ENCODE assay signal across 14 mouse cellular contexts in the genomic region with DNA sequence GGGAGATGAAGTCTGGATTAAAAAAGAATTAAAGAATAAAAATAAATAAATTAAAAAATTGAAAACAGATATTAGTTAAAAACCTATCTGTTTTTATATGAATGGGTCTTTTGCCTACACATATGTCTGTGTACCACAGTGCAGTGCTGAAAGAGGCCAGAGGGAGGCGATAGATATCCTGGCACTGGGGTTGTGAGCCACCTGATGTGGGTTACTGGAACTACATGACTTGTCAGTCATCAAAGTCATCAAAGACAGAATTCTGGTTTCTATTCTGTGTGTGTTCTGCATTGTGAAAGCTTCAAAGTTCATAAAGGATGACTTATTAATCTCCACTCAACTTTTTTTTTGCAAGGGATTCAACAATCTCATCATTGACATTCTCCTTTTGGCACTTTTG. TPM values are rescaled to one million over a fixed set of nuclear protein-coding genes. Genes with fewer than 3 reads are reported as not detected.
DNase-seq lines count a peak whose midpoint lies in the region; ATAC-seq and TF ChIP-seq lines count a peak whose summit lies in the region.
"Had no signal": no experiment of that assay in that cellular context is flagged by ENCODE, and none has a peak within 500 bp of the region (broad histone marks: within the 10 kb centered on the region; RNA-seq: fewer than 3 reads in every experiment).

No protein-coding gene starts in this region.

- no peak overlapping the region for H3K27ac ChIP-seq in heart, adult 2 months
- H3K27ac ChIP-seq in liver, postnatal 0 days (ENCODE audit: low read depth): no peak overlapping the region
- H3K27ac ChIP-seq in liver, embryonic 11.5 days (ENCODE audit: low read depth, low read length): no peak overlapping the region
- no peak overlapping the region for H3K27ac ChIP-seq in intestine, embryonic 16.5 days (ENCODE audit: low read length)
- H3K27ac ChIP-seq: heart, embryonic 13.5 days; lung, embryonic 15.5 days; midbrain, embryonic 13.5 days had no signal

- H3K79me2 ChIP-seq in heart, adult 2 months (replicated peaks; ENCODE audit: control insufficient read depth, insufficient read depth, low read length): no peaks in the 10 kb centered on the region

- no peaks in the 10 kb centered on the region for H3K4me1 ChIP-seq in heart, adult 2 months (ENCODE audit: control insufficient read depth, insufficient read depth, low read length)
- H3K4me1 ChIP-seq in liver, postnatal 0 days (ENCODE audit: insufficient read depth): no peaks in the 10 kb centered on the region
- no peaks in the 10 kb centered on the region for H3K4me1 ChIP-seq in liver, embryonic 11.5 days (replicated peaks; ENCODE audit: control insufficient read depth, insufficient read depth, low read length)
- no peaks in the 10 kb centered on the region for H3K4me1 ChIP-seq in intestine, embryonic 16.5 days (ENCODE audit: control insufficient read depth, insufficient read depth, low read length)
- H3K4me1 ChIP-seq: heart, embryonic 13.5 days; lung, embryonic 15.5 days; midbrain, embryonic 13.5 days had no signal

- H3K27me3 ChIP-seq in heart, adult 2 months (ENCODE audit: control insufficient read depth, insufficient read depth, low read length): no peaks in the 10 kb centered on the region
- H3K27me3 ChIP-seq in liver, postnatal 0 days (ENCODE audit: insufficient read depth, low read length): no peaks in the 10 kb centered on the region
- H3K27me3 ChIP-seq in liver, embryonic 11.5 days (replicated peaks; ENCODE audit: control insufficient read depth, insufficient read depth, low read length): no peaks in the 10 kb centered on the region
- no peaks in the 10 kb centered on the region for H3K27me3 ChIP-seq in intestine, embryonic 16.5 days (replicated peaks; ENCODE audit: control insufficient read depth, insufficient read depth, low read length)
- H3K27me3 ChIP-seq: heart, embryonic 13.5 days; lung, embryonic 15.5 days; midbrain, embryonic 13.5 days had no signal

- no peak for TF ChIP-seq POLR2A in heart, adult 2 months (IDR thresholded peaks at IDR 0.05; ENCODE audit: insufficient read depth, low read depth, low read length)

- H3K4me3 ChIP-seq in heart, adult 2 months: no peak overlapping the region
- H3K4me3 ChIP-seq in liver, postnatal 0 days (ENCODE audit: low read depth, low read length): no peak overlapping the region
- no peak overlapping the region for H3K4me3 ChIP-seq in liver, embryonic 11.5 days (ENCODE audit: low read depth, low read length)
- H3K4me3 ChIP-seq in intestine, embryonic 16.5 days (ENCODE audit: low read length): no peak overlapping the region
- H3K4me3 ChIP-seq: heart, embryonic 13.5 days; lung, embryonic 15.5 days; midbrain, embryonic 13.5 days had no signal

- H3K9ac ChIP-seq in heart, adult 2 months (ENCODE audit: low read depth, low read length): no peak overlapping the region
- H3K9ac ChIP-seq in liver, postnatal 0 days (replicated peaks): no peak overlapping the region
- H3K9ac ChIP-seq in liver, embryonic 11.5 days (ENCODE audit: low read depth, low read length): no peak overlapping the region
- H3K9ac ChIP-seq in intestine, embryonic 16.5 days (ENCODE audit: low read depth, low read length): no peak overlapping the region
- H3K9ac ChIP-seq: heart, embryonic 13.5 days; lung, embryonic 15.5 days; midbrain, embryonic 13.5 days had no signal

- H3K36me3 ChIP-seq in heart, adult 2 months (ENCODE audit: control insufficient read depth, insufficient read depth, low read length): no peaks in the 10 kb centered on the region
- no peaks in the 10 kb centered on the region for H3K36me3 ChIP-seq in liver, postnatal 0 days (replicated peaks; ENCODE audit: insufficient read depth, low read length)
- H3K36me3 ChIP-seq in liver, embryonic 11.5 days (ENCODE audit: control insufficient read depth, insufficient read depth, low read length): no peaks in the 10 kb centered on the region
- H3K36me3 ChIP-seq in intestine, embryonic 16.5 days (ENCODE audit: control insufficient read depth, insufficient read depth, low read length): no peaks in the 10 kb centered on the region
- H3K36me3 ChIP-seq: heart, embryonic 13.5 days; lung, embryonic 15.5 days; midbrain, embryonic 13.5 days had no signal

- DNase-seq in heart, adult 2 months: no peak
- DNase-seq in heart, postnatal 36 days: no peak
- DNase-seq in liver, postnatal 0 days: no peak
- DNase-seq in liver, embryonic 11.5 days (ENCODE audit: low spot score): no peak
- DNase-seq in ES-CJ7 (ENCODE audit: low read depth, low spot score): peak; percentile 68
- DNase-seq in kidney, postnatal 10 days: peak; percentile 30
- DNase-seq in right cerebral cortex, postnatal 10 days (ENCODE audit: low spot score in 2 of 2): no peak
- DNase-seq: thymus, adult 2 months had no signal

- TF ChIP-seq EP300 in heart, adult 2 months (IDR thresholded peaks at IDR 0.05; ENCODE audit: insufficient read depth, low read depth, low read length): no peak
- TF ChIP-seq EP300 in liver, postnatal 0 days (IDR thresholded peaks at IDR 0.05; ENCODE audit: low read depth): no peak

- intact Hi-C loops in heart, adult 2 months (cut with DNase I): no loop called here
- intact Hi-C loops in heart, postnatal 36 days (cut with DNase I): no loop called here

- ATAC-seq in liver, postnatal 0 days: no peak
- ATAC-seq in liver, embryonic 11.5 days (replicated peaks; ENCODE audit: low FRiP score): no peak
- no peak for ATAC-seq in intestine, embryonic 16.5 days
- ATAC-seq: midbrain, embryonic 13.5 days had no signal

- H3K4me2 ChIP-seq in liver, postnatal 0 days (ENCODE audit: low read depth, low read length): no peak overlapping the region
- no peak overlapping the region for H3K4me2 ChIP-seq in liver, embryonic 11.5 days
- H3K4me2 ChIP-seq in intestine, embryonic 16.5 days (ENCODE audit: low read depth, low read length): no peak overlapping the region
- H3K4me2 ChIP-seq: heart, embryonic 13.5 days; lung, embryonic 15.5 days; midbrain, embryonic 13.5 days had no signal

- H3K9me3 ChIP-seq in liver, postnatal 0 days (ENCODE audit: low read length): no peaks in the 10 kb centered on the region
- no peaks in the 10 kb centered on the region for H3K9me3 ChIP-seq in liver, embryonic 11.5 days (ENCODE audit: control insufficient read depth, low read length)
- no peaks in the 10 kb centered on the region for H3K9me3 ChIP-seq in intestine, embryonic 16.5 days (ENCODE audit: control insufficient read depth, low read length)
- H3K9me3 ChIP-seq: lung, embryonic 15.5 days; midbrain, embryonic 13.5 days had no signal

- 20% methylated on average over 1 of the region's 1 CpGs for WGBS in heart, adult 2 months
- WGBS in liver, postnatal 0 days (ENCODE audit: insufficient replicate concordance): 14% methylated on average over 1 of the region's 1 CpGs
- WGBS in liver, embryonic 11.5 days: 19% methylated on average over 1 of the region's 1 CpGs
- WGBS in intestine, embryonic 16.5 days: 26% methylated on average over 1 of the region's 1 CpGs

- 0 out of 2 replicates have a peak, but pooled peaks have one; percentile 4 for TF ChIP-seq CTCF in heart, adult 2 months (IDR thresholded peaks at IDR 0.05)
- peak; percentile 36 for TF ChIP-seq CTCF in liver, postnatal 0 days (IDR thresholded peaks at IDR 0.05; ENCODE audit: low read depth)

RNA-seq across cellular contexts. Expression of gene 4931417E11Rik, which starts 43.4 kb away (rescaled TPM):
- not detected for total RNA-seq in heart, adult 2 months (2021)
- polyA plus RNA-seq in heart, adult 2 months (2012; rRNA removed): not detected in 2 replicates
- not detected for total RNA-seq in heart, postnatal 36 days (2021)
- polyA plus RNA-seq in liver, postnatal 0 days (2015; fragmentation: Nextera tagmentation; extraction: Ambion mirVana): not detected in 2 replicates
- not detected in 2 replicates for polyA plus RNA-seq in liver, embryonic 11.5 days (2014; fragmentation: Nextera tagmentation; extraction: Ambion mirVana)
- not detected in 2 replicates for polyA plus RNA-seq in intestine, embryonic 16.5 days (2015; fragmentation: Nextera tagmentation; extraction: Ambion mirVana)
- total RNA-seq: left cerebral cortex, postnatal 10 days had no signal
- polyA plus RNA-seq: heart, embryonic 13.5 days; lung, embryonic 15.5 days; midbrain, embryonic 13.5 days; neural tube, embryonic 14.5 days; thymus, adult 2 months had no signal

Comparison
In these comparisons a context has a peak if more than half of its experiments do, and no peak if none do; other contexts are left out.
1. DNase-seq: peak in ES-CJ7 (single experiment) and kidney, postnatal 10 days (single experiment); none in heart, adult 2 months (0 of 2), heart, postnatal 36 days (0 of 2), liver, postnatal 0 days (single experiment), liver, embryonic 11.5 days (single experiment) and right cerebral cortex, postnatal 10 days (0 of 2).